Mouse (Mus musculus): ENCODE results near the gene Olfr198.
"Not testable (repeated sequence)": the region's sequence is repeated elsewhere in the genome, so short reads cannot be mapped to it uniquely, and the experiment has no call there.

- TF ChIP-seq POLR2A (IDR thresholded peaks at IDR 0.05; ENCODE audit: borderline replicate concordance, extremely low read depth, low read depth, low read length); CTCF (IDR thresholded peaks at IDR 0.05; ENCODE audit: insufficient read depth, low read length): not testable (repeated sequence)
Observed at GRCm38 (mm10) chr16:59217861-59218260, 14.5 kb upstream of the Olfr198 start.

All from lung, adult 2 months (tissue).